Mouse (Mus musculus) C2C12 (cell line): Measurements from ENCODE around the gene Ap2a1. TPM values are rescaled to one million over a fixed set of nuclear protein-coding genes. Genes with fewer than 3 reads are reported as not detected.
A peak's percentile ranks its signal among the peaks of the same experiment; 100 is the strongest.

ENCODE experiments used
- H3K27me3 ChIP-seq: one replicate; pipeline ENCODE4 v1.6.1; 2011; ENCODE audit not compliant: control insufficient read depth, insufficient read depth, insufficient read length
- H3K36me3 ChIP-seq: one replicate; pipeline ENCODE4 v1.6.1; 2011; ENCODE audit not compliant: control insufficient read depth, insufficient read depth
- H3K4me3 ChIP-seq: one replicate; pipeline ENCODE4 v1.5.1; 2011; ENCODE audit warnings: mild to moderate bottlenecking, control low read depth; ENCODE audit not compliant: poor library complexity, insufficient read depth, severe bottlenecking
- H3K79me2 ChIP-seq: one replicate; pipeline ENCODE4 v1.6.1; 2011; ENCODE audit not compliant: control insufficient read depth, insufficient read depth
- H3K79me3 ChIP-seq: one replicate; pipeline ENCODE4 v1.6.1; 2011; ENCODE audit warnings: low read depth, control low read depth
- H3ac ChIP-seq: one replicate; pipeline ENCODE3; 2011; ENCODE audit warnings: low read depth; ENCODE audit not compliant: control insufficient read depth, insufficient read length
- CEBPB ChIP-seq: IDR thresholded peaks from one replicate; pipeline ENCODE4 v1.6.1; 2011; ENCODE audit warnings: low read depth, mild to moderate bottlenecking, control low read depth, moderate library complexity
- CTCF ChIP-seq: IDR thresholded peaks from one replicate; pipeline ENCODE4 v1.5.1; 2011; ENCODE audit not compliant: control insufficient read depth, insufficient read depth, insufficient read length
- FOSL1 ChIP-seq: IDR thresholded peaks from one replicate; pipeline ENCODE4 v1.8.0; 2011; ENCODE audit warnings: mild to moderate bottlenecking, low read length; ENCODE audit not compliant: poor library complexity, insufficient read depth, severe bottlenecking
- MAX ChIP-seq: IDR thresholded peaks from one replicate; pipeline ENCODE4 v1.6.1; 2011; ENCODE audit warnings: mild to moderate bottlenecking, control low read depth
- MYOD1 ChIP-seq: IDR thresholded peaks from one replicate; pipeline ENCODE4 v1.6.1; 2011; ENCODE audit warnings: low read depth; ENCODE audit not compliant: control insufficient read depth, insufficient read length
- MYOG ChIP-seq: IDR thresholded peaks from one replicate; pipeline ENCODE4 v1.6.1; 2011; ENCODE audit not compliant: control insufficient read depth, insufficient read length; ENCODE audit errors: extremely low read depth
- USF1 ChIP-seq: IDR thresholded peaks from one replicate; pipeline ENCODE4 v1.6.1; 2011; ENCODE audit warnings: low read depth, mild to moderate bottlenecking, control low read depth, moderate library complexity
- polyA plus RNA-seq: library from polyadenylated mRNA; unstranded; fragments of >200 nt; fragmentation: generic; extraction: Trizol; gene quantifications from one replicate; pipeline ENCODE4 v1.2.1, GENCODE M21; 2012; ENCODE audit warnings: missing spikeins

Gene Ap2a1
- polyA plus RNA-seq, 1 experiment: 129 TPM

DNA sequence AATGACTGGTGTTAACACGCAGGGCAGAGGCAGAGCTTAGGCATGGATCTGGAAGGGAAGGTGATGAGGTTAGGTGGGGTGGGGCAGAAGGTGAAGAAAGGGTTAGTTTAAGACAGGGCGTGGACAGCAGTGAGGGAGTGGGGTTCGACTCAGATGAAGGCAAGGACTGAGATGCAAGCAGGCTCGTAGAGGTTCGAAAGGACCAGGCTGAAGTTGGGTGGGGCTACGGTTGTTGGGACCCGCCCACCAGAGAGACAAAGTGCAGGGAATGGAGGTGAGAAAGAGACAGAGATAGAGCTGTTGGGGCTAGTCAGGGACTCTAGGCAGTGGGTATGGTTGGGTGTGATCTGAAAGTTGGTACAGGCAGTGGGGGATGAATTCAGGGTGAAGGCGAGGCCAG, 33.0 kb upstream of the Ap2a1 start:
- H3K36me3 ChIP-seq: no peaks in the 10 kb centered on the region
- no peaks in the 10 kb centered on the region for H3K79me3 ChIP-seq
- no peaks in the 10 kb centered on the region for H3K79me2 ChIP-seq
- TF ChIP-seq MYOD1: no peak
- no peak for TF ChIP-seq CTCF
- no peak for TF ChIP-seq CEBPB
- TF ChIP-seq MYOG: no peak
- TF ChIP-seq MAX: no peak
- no peak for TF ChIP-seq USF1
- no peak for TF ChIP-seq FOSL1
- H3K4me3 ChIP-seq: no peak overlapping the region
- no peaks in the 10 kb centered on the region for H3K27me3 ChIP-seq
- no peak overlapping the region for H3ac ChIP-seq

DNA sequence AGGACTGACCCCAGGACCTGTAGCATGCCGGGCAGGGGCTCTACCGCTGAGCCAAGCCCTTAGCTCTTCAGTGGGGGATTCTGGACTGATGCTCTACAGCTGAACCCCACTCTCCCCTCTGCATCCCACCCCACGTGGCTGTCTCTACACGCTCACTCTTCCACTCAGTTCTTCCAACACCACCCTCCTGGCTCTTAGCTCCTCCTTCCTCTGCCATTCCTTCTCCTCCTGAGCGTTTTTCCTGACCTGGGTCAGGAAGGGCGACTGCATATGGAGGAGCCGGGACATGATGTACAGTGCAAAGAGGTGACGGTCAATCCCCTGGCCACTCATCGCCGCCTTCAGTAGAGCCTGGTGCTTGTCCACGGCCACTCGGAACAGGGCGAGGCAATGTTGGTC, 31.2 kb upstream of the Ap2a1 start:
- no peaks in the 10 kb centered on the region for H3K36me3 ChIP-seq
- H3K79me2 ChIP-seq: no peaks in the 10 kb centered on the region
- TF ChIP-seq USF1: no peak
- TF ChIP-seq CTCF: no peak
- no peak for TF ChIP-seq MYOD1
- TF ChIP-seq MAX: no peak
- TF ChIP-seq CEBPB: no peak
- no peak for TF ChIP-seq MYOG
- no peak for TF ChIP-seq FOSL1
- H3K4me3 ChIP-seq: no peak overlapping the region
- H3K27me3 ChIP-seq: no peaks in the 10 kb centered on the region
- no peaks in the 10 kb centered on the region for H3K79me3 ChIP-seq
- H3ac ChIP-seq: no peak overlapping the region

DNA sequence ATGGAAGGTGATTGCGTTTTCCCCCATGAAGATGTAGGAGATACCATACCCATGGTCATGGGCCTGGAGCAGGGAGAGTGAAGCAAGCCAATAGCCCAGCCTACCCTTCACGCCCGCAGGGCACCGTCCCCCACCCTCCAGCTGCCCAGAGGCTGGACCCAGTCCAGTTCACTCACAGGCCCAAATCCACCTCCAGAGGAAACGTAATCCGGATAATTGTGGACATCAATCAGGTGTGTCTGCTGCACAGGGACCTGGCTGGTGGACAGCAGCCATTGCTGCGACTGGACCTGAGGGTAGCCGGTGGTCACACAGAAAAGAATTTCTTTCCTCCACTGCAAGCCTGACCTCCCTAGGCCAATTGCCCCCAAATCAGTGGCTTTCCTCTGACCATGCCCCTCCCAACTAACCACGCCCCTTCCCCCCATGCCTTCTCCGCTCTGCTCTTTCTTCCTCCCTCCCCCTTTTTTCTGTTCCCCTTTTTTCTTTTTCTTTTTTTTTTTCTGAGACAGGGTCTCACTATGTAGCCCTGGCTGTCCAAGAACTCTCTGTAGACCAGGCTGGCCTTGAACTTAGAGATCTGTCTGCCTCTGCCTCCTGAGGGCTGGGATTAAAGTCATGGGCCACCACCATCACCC, 30.7 kb upstream of the Ap2a1 start:
- Histone ChIP-seq H3K79me2 (no peaks in the 10 kb centered on the region), H3K36me3 (no peaks in the 10 kb centered on the region), H3K4me3 (no peak overlapping the region), H3K79me3 (no peaks in the 10 kb centered on the region), H3ac (no peak overlapping the region), H3K27me3 (no peaks in the 10 kb centered on the region)
- TF ChIP-seq USF1: no peak
- no peak for TF ChIP-seq MYOG
- TF ChIP-seq CEBPB: no peak

DNA sequence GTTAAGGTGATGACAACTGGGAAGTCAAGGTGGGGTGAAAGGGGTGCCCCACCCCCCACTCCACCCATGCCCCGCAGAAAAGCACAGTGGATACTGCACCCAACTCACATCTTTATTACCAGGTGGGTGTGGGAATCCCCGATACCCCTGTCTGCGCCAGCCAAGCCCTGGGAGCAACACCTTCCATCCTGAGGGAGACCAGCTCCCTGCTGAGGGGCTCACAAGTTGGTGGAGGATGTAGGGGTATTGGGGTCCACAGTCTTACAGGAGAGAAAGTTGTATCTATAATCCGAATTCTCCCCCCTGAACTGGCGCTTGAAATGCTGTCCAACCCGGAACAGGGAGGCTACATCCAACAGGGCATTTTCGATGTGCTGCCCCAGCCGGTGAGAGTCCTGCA, 30.0 kb upstream of the Ap2a1 start:
- TF ChIP-seq MYOG (no peak), CEBPB (no peak), MYOD1 (no peak), USF1 (no peak), FOSL1 (no peak), MAX (no peak), CTCF (no peak)
- H3ac ChIP-seq: no peak overlapping the region
- no peaks in the 10 kb centered on the region for H3K79me2 ChIP-seq
- no peaks in the 10 kb centered on the region for H3K79me3 ChIP-seq
- H3K36me3 ChIP-seq: no peaks in the 10 kb centered on the region
- no peaks in the 10 kb centered on the region for H3K27me3 ChIP-seq
- no peak overlapping the region for H3K4me3 ChIP-seq

DNA sequence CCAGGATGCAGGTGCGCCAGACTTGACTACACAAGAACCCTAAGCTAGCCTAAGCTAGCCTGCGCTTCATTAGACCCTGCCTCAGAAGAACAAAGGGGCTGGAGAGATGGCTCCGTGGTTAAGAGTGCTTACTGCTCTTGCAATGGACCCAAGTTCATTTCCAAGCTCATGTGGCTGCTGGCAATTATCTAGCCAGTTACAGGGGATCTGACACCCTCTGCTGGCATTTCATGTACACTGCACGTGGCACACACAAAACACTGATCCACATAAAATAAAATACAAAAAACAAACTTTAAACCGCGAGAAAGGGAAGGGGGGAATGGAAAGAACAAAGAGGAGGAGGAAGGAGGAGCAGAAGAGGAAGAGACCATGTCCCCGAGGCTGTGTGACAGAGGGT, 28.9 kb upstream of the Ap2a1 start:
- peak; percentile 78 for TF ChIP-seq MAX
- TF ChIP-seq USF1: no peak
- no peak for TF ChIP-seq MYOG
- peak; percentile 36 for TF ChIP-seq CTCF
- TF ChIP-seq CEBPB: no peak
- TF ChIP-seq MYOD1: no peak
- no peak for TF ChIP-seq FOSL1
- H3K36me3 ChIP-seq: no peaks in the 10 kb centered on the region
- H3K4me3 ChIP-seq: no peak overlapping the region
- no peak overlapping the region for H3ac ChIP-seq
- H3K79me2 ChIP-seq: no peaks in the 10 kb centered on the region
- H3K79me3 ChIP-seq: no peaks in the 10 kb centered on the region
- H3K27me3 ChIP-seq: no peaks in the 10 kb centered on the region

DNA sequence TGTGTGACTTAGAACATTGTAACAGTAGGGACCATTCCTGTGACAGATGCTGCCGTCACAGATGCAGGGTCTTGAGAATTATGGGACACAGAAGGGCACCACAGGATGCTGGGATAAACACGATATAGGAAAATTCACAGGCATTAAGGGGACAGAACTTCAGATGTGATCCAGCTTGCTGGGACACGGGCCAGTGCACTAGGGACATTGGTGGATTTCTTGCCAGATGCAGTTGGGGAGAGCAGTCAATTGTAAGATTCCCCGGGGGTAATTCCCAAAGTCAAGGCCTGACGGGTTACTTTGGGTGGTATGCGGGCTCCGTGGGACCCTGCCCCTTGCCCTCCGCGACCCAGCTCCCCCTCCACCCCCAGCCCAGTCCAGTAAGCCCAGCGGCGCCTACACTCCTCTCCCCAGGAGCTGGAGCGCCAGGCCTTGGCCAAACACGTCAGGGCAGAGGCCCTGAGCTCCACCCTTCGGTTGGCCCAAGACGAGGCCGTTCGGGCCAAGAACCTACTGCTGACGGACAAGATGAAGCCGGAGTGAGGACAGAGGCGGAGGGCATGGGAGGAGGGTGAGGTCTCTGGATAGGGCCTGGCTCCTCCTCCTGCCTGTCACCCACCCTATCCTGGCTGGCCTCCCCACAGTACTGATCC, 28.0 kb upstream of the Ap2a1 start:
- H3K79me2 ChIP-seq: no peaks in the 10 kb centered on the region
- H3K4me3 ChIP-seq: no peak overlapping the region
- TF ChIP-seq FOSL1: no peak
- TF ChIP-seq MAX: no peak
- TF ChIP-seq MYOG: no peak
- TF ChIP-seq USF1: no peak
- TF ChIP-seq CEBPB: no peak
- TF ChIP-seq MYOD1: no peak
- no peak for TF ChIP-seq CTCF
- no peaks in the 10 kb centered on the region for H3K36me3 ChIP-seq
- no peaks in the 10 kb centered on the region for H3K27me3 ChIP-seq
- no peak overlapping the region for H3ac ChIP-seq
- no peaks in the 10 kb centered on the region for H3K79me3 ChIP-seq
